Mouse (Mus musculus): ENCODE data around the gene Tns4.

The Tns4 gene

GRCm38 (mm10) chr11:99118420-99118819, 29.3 kb upstream of the Tns4 start:
- no peak for DNase-seq (ENCODE audit: low spot score in 2 of 2)

- no peak for DNase-seq (ENCODE audit: low spot score in 2 of 2)
Observed at GRCm38 (mm10) chr11:99117907-99118306, 28.8 kb upstream of the Tns4 start.

DNA sequence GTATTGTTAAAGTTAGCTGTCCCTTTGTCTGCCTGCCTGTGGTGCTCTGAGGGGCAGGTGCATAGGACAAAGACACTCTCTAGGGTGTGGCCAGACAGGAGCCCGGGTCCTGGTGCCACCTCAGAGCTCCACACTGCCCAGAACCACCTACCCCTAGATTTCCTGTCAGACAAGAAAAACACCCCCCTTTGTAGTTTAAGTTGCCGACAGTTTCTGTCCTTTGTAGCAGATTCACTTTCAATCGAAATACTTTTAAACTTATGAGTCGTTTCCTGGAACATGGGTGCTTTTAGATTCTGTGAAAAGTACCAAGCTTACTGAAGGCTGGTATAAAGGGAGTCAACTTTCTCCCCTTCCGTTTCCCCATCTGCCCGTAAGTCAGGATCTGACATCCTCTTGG, 26.8 kb upstream of the Tns4 start:
- no peak for DNase-seq (ENCODE audit: low spot score in 2 of 2)

GRCm38 (mm10) chr11:99113111-99113510, 24.0 kb upstream of the Tns4 start:
- no peak for DNase-seq (ENCODE audit: low spot score in 2 of 2)

GRCm38 (mm10) chr11:99112700-99113099, 23.6 kb upstream of the Tns4 start:
- DNase-seq (ENCODE audit: low spot score in 2 of 2): no peak

GRCm38 (mm10) chr11:99111631-99112030, 22.5 kb upstream of the Tns4 start:
- DNase-seq (ENCODE audit: low spot score in 2 of 2): no peak

DNA sequence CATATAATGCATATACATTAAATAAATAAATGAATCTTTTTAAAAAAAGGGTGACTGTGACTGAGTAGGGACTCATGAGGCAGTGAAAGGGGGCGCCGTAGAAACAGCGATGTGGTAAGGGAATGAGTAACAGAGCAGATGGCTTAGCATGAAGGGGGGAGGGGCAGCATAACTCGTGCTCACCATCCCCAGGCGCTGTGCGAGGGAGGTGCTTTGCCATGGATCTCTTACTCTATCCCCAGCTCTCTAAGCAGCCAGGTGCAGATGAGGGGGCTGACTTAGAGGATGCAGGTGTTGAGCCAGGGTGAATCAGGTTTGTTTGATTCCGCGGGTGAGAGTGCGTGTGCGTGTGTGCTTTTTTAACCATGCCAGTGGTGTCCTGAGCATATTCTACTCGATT, 22.0 kb upstream of the Tns4 start:
- DNase-seq (ENCODE audit: low spot score in 2 of 2): no peak

DNA sequence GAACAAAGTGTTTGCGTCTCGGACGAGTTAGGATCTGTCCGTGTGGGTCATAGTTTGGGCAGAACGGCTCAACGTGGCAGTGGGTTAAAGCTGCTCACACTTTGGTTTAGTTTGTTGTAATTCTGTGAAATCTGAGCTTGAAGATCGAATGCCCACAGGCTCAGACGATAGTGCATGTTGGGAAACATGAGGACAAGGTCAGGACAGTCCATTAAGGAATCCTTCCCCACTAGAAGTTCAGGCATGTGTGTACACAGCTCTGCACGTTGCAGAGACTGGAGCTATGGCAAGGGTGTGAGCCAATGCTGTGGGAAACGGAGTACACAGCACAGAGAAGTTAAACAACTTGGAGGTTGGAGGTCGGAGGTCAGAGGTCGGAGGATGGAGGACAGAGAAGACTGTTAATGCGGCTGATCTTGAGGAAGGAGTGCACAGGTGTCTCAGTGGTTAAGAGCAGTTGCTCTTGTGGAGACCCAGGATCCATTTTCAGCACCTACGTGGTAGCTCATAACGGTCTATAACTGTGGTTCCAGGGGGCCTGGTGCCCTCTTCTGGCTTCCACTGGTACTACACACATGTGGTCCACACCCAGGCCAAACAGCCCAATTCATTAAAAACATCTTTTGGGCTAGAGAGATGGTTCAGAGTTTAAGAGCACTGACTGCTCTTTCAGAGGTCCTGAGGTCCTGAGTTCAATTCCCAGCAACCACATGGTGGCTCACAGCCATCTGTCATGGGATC, 21.4 kb upstream of the Tns4 start:
- no peak for DNase-seq (ENCODE audit: low spot score in 2 of 2)

DNA sequence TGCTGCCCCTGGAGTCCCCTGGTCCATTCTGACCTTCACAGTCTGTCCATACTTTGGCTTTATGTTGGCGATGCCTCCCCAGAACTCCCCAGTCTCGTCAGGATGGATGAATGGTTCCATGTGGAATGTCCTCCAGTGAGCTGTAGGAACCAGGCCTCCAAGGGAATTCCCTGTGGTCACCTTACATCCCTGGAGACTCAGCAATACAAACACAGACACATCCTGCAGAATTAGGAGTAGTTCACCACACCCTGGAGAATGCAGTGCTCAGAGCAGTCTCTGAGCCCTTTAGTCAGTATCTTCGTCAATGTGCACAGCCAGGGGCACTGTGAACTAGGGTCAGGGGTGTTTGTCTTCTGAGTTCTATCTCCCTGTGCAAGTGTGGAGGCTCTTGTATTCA, 19.2 kb upstream of the Tns4 start:
- DNase-seq (ENCODE audit: low spot score in 2 of 2): no peak

GRCm38 (mm10) chr11:99105981-99106726, 17.0 kb upstream of the Tns4 start:
- DNase-seq (ENCODE audit: low spot score in 2 of 2): no peak

DNA sequence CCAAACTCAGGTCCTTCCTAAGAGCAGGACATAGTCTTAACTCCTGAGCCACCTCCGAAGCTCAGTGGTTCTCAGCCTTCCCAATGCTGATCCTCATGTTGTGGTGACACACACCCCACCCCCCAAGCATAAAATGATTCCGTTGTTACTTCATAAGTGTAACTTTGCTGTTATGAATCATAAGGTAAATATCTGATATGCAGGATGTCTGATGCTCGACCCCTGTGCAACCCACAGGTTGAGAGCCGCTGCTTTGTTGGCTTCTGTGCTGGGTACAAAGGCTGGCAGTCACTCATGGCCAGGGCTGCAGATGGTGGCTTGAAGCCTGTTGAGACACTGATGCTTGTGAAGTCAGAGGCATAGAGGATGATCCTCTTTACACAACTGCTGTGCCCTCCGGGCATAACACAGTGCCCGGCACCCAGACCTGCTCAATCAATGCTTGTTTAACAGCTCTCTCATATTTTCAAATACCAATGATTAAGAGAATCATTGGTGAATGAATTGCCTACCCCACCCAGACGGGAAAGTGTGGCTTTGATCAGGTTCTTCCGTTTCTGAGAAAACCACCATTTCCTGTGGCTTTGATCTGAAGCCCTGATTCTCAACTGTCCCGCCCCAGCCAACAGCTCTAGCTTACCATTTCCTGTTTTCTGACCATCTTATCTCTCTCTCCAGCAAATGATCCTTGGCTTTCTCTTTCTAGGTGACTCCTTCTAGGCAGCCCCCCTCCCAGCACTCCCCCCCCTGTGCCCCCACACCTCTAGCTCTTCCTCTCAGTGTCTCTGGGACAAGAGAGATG, 15.7 kb upstream of the Tns4 start:
- DNase-seq (ENCODE audit: low spot score in 2 of 2): no peak

DNA sequence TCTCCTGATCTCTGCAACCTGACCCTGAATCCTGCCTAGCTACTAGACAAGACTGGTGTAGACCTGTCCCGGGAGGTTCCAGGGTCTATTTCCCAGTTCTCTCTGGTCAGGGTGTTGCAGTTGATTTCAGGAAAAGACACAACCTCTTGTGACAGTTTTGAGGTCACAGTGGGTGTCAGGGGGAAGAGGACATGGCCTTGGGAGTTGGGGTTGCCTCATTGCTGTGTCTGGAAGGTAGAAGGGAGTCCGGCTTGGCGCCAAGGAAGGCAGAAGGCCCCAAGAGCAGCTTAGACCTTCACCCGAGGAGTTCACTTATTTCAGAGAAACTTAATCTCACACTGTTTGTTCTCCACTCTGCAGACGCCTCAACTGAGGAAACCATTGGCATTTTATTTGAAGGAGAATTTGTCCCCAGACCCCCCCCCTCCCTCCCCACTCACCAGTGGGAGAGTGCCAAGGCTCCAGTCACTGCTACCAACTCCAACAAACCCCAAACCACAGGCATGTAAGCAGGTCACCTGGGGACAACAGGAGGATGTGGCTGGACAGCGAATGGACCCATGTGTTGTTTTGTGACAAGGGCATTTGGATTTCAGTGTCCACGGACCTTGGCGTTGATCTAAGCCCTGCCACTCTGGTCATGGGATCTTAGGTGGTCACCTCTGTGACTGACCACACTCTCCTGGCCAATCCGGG, 13.6 kb upstream of the Tns4 start:
- DNase-seq (ENCODE audit: low spot score in 2 of 2): no peak

GRCm38 (mm10) chr11:99101693-99102092, 12.6 kb upstream of the Tns4 start:
- DNase-seq (ENCODE audit: low spot score in 2 of 2): no peak

- DNase-seq (ENCODE audit: low spot score in 2 of 2): no peak
Observed at GRCm38 (mm10) chr11:99100215-99100614, 11.1 kb upstream of the Tns4 start.

DNA sequence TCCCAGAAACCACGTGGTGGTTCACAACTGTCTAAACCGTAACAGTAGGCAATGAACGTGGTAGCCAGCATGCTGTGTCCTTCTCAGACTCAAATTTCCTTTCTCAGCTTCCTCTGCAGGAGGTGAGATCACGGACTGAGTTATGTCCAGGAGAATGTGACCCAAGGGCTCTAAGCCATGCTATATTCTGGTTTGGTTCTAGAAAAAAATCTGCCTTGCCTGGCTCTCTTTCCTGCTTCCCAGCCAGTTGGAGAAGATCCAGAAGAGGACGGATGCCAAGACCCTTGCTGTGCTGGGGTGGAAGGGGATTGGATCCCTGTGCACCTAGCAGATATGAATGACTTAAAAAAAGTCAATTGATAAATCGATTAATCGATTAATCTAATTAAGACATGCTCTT, 10.4 kb upstream of the Tns4 start:
- no peak for DNase-seq (ENCODE audit: low spot score in 2 of 2)

GRCm38 (mm10) chr11:99098924-99099323, 9.8 kb upstream of the Tns4 start:
- no peak for DNase-seq (ENCODE audit: low spot score in 2 of 2)

DNA sequence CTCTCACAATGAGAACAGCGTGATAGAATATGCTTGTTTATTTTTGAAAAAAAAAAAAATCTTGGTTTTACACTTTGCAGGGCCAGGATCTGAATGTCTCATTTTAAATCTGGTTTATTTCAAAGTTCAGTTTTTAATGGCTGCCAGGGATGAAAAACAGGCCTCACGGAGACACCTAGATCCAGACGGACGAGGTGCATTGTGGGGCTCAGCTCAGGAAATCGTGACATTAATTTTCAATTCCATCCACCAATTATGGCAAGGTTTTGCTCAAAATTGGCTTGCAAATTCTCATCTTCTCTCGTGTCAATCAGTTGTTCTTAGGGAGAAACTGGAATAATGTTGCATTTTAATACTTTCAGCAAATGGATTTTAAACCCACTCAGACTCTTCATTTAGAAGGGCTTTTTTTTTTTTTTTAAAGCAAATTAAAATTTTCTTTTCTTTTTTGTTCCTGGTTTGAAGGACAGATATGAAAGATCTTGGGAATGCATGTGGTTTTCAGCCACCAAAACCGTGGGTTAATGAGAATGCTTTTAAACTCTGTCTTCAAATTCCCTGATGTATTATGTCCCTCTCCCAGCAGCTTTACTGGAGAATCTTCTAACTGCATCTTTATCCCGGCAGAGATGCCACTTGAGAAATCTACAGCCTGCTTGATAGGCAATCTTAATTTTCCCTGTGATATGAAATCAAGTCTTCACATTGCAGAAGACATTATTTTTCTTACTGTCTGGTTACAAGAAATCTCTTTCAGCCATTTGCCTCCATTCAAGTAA, 8.1 kb upstream of the Tns4 start:
- DNase-seq (ENCODE audit: low spot score in 2 of 2): no peak

DNA sequence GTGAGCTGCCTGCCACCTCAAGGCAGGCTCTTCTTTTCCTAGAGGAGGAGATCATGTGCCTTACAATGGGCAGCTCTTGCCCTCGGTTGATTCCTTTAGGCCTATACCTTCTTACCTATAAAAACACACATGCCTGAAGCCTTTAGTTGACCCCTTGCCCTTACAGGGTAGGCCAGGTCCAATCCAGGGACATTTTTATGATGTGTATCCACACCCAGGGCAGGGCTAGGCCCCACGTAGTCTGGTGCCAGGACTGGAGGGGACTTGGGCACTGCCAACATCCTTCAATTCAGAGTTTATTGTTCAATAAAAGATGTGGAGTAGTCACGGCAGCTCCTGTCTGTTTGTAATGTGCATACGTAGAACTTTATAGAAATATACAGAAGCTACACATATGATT, 7.3 kb upstream of the Tns4 start:
- no peak for DNase-seq (ENCODE audit: low spot score in 2 of 2)

- DNase-seq (ENCODE audit: low spot score in 2 of 2): no peak
Observed at GRCm38 (mm10) chr11:99095759-99096158, 6.7 kb upstream of the Tns4 start.

- DNase-seq (ENCODE audit: low spot score in 2 of 2): no peak
Observed at GRCm38 (mm10) chr11:99094911-99095676, 6.0 kb upstream of the Tns4 start.
